Mouse (Mus musculus): ENCODE results near the gene Klhl18. TPM values are rescaled to one million over a fixed set of nuclear protein-coding genes. Genes with fewer than 3 reads are reported as not detected.
"Not testable (repeated sequence)": the region's sequence is repeated elsewhere in the genome, so short reads cannot be mapped to it uniquely, and the experiment has no call there.

The Klhl18 gene
- polyA plus RNA-seq, 1 experiment from 2014 or later, result 5.2 TPM

- H3K27ac ChIP-seq (ENCODE audit: low read depth, low read length), result no peak overlapping the region
- WGBS, result 36% methylated on average over 21 of the region's 21 CpGs
- peaks cover 80% of the 10 kb centered on the region for H3K36me3 ChIP-seq (ENCODE audit: control insufficient read depth, insufficient read depth)
- no peak overlapping the region for H3K4me3 ChIP-seq (ENCODE audit: low read depth, low read length)
- ATAC-seq, result 0 out of 2 replicates have a peak, but pooled peaks have one; percentile 13
- H3K9me3 ChIP-seq (ENCODE audit: control insufficient read depth), result no peaks in the 10 kb centered on the region
- H3K4me1 ChIP-seq (replicated peaks; ENCODE audit: control insufficient read depth, insufficient read depth, low read length), result no peaks in the 10 kb centered on the region
- H3K9ac ChIP-seq (ENCODE audit: low read depth, low read length), result no peak overlapping the region
- no peaks in the 10 kb centered on the region for H3K27me3 ChIP-seq (replicated peaks; ENCODE audit: control insufficient read depth, insufficient read depth, low read length)
- H3K4me2 ChIP-seq (replicated peaks; ENCODE audit: low read depth), result 0 out of 2 replicates have a peak overlapping the region, but pooled peaks have one; percentile 17
- TF ChIP-seq CTCF (IDR thresholded peaks at IDR 0.05; ENCODE audit: low read depth), result no peak
Observed at GRCm38 (mm10) chr9:110380662-110381061, 95.8 kb downstream of the Klhl18 start.

- peaks cover 73% of the 10 kb centered on the region for H3K36me3 ChIP-seq (ENCODE audit: control insufficient read depth, insufficient read depth)
- TF ChIP-seq CTCF (IDR thresholded peaks at IDR 0.05; ENCODE audit: low read depth), result no peak
- no peak overlapping the region for H3K27ac ChIP-seq (ENCODE audit: low read depth, low read length)
- no peaks in the 10 kb centered on the region for H3K4me1 ChIP-seq (replicated peaks; ENCODE audit: control insufficient read depth, insufficient read depth, low read length)
- H3K27me3 ChIP-seq (replicated peaks; ENCODE audit: control insufficient read depth, insufficient read depth, low read length), result no peaks in the 10 kb centered on the region
- 95% methylated on average over 8 of the region's 8 CpGs for WGBS
- no peak overlapping the region for H3K9ac ChIP-seq (ENCODE audit: low read depth, low read length)
- no peaks in the 10 kb centered on the region for H3K9me3 ChIP-seq (ENCODE audit: control insufficient read depth)
- no peak for ATAC-seq
- no peak overlapping the region for H3K4me2 ChIP-seq (replicated peaks; ENCODE audit: low read depth)
- no peak overlapping the region for H3K4me3 ChIP-seq (ENCODE audit: low read depth, low read length)
Observed at GRCm38 (mm10) chr9:110379361-110379760, 97.1 kb downstream of the Klhl18 start.

- WGBS, result 87% methylated on average over 15 of the region's 15 CpGs
- not testable (repeated sequence) for H3K4me1 ChIP-seq (replicated peaks; ENCODE audit: control insufficient read depth, insufficient read depth, low read length); H3K27ac ChIP-seq (ENCODE audit: low read depth, low read length); H3K4me2 ChIP-seq (replicated peaks; ENCODE audit: low read depth); H3K9ac ChIP-seq (ENCODE audit: low read depth, low read length); H3K27me3 ChIP-seq (replicated peaks; ENCODE audit: control insufficient read depth, insufficient read depth, low read length); ATAC-seq; H3K4me3 ChIP-seq (ENCODE audit: low read depth, low read length); H3K9me3 ChIP-seq (ENCODE audit: control insufficient read depth)
- H3K36me3 ChIP-seq (ENCODE audit: control insufficient read depth, insufficient read depth), result peaks cover 72% of the 10 kb centered on the region
Observed at GRCm38 (mm10) chr9:110377655-110378054, 98.8 kb downstream of the Klhl18 start.

Other genes starting within 250 kb of the Klhl18 start
- gene Cspg5, start 232.9 kb downstream of the Klhl18 start, polyA plus RNA-seq (2015; fragmentation: Nextera tagmentation; extraction: Ambion mirVana), result 2.9 and 3.2 TPM in 2 replicates
- gene Elp6, start 171.5 kb downstream of the Klhl18 start, polyA plus RNA-seq (2015; fragmentation: Nextera tagmentation; extraction: Ambion mirVana), result 6.3 and 7.5 TPM in 2 replicates
- gene Scap, start 143.4 kb downstream of the Klhl18 start, polyA plus RNA-seq (2015; fragmentation: Nextera tagmentation; extraction: Ambion mirVana), result 14.9 and 15.7 TPM in 2 replicates
- 10.0 and 10.8 TPM in 2 replicates for gene Ptpn23, start 68.5 kb downstream of the Klhl18 start, polyA plus RNA-seq (2015; fragmentation: Nextera tagmentation; extraction: Ambion mirVana)
- gene Ngp, start 56.9 kb downstream of the Klhl18 start, polyA plus RNA-seq (2015; fragmentation: Nextera tagmentation; extraction: Ambion mirVana), result 1.9 and 2.1 TPM in 2 replicates
- 0.17 and 0.43 TPM in 2 replicates for gene Kif9, start 264 bp upstream of the Klhl18 start, polyA plus RNA-seq (2015; fragmentation: Nextera tagmentation; extraction: Ambion mirVana)
- gene Setd2, start 55.9 kb upstream of the Klhl18 start, polyA plus RNA-seq (2015; fragmentation: Nextera tagmentation; extraction: Ambion mirVana), result 12.4 and 15.7 TPM in 2 replicates
- gene Nradd, start 147.8 kb upstream of the Klhl18 start, polyA plus RNA-seq (2015; fragmentation: Nextera tagmentation; extraction: Ambion mirVana), result 39.4 and 41.8 TPM in 2 replicates
- 1.0 and 1.3 TPM in 2 replicates for gene Nbeal2, start 177.5 kb upstream of the Klhl18 start, polyA plus RNA-seq (2015; fragmentation: Nextera tagmentation; extraction: Ambion mirVana)
- gene Ccdc12, start 179.8 kb upstream of the Klhl18 start, polyA plus RNA-seq (2015; fragmentation: Nextera tagmentation; extraction: Ambion mirVana), result 122 and 124 TPM in 2 replicates